Mouse (Mus musculus): ENCODE measurements at regions not wholly inside any gene's neighbourhood (a gene's known extent, or its start where the extent isn't known, plus 50 kb on each side); places are given as distances from the start of the nearest gene placed in this dataset.

DNA sequence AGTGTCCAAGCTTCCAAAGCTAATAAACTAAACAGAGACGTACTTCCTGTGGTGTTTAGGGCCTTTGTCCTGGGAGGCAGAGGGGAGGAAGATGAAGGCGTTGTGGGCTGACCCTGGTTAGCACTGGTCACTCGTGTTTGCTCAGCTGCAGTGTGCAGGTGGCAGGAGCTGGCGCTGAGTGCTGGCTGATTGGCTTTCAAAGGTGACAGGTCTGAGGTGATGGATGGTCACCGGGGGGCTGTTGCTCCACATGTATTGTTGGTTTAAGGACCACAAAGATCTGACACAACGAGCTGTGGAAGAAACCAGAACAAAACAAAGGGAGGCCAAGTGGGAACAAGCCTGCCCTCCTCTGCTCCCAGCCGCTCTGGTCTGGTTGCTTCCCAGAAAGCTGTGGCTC, 320.1 kb downstream of the Rps24 start:
- TF ChIP-seq POLR2A (IDR thresholded peaks at IDR 0.05; ENCODE audit: borderline replicate concordance, insufficient read depth, low read length) (no peak), CTCF (IDR thresholded peaks at IDR 0.05; ENCODE audit: borderline replicate concordance, insufficient read depth, low read depth, low read length) (no peak)

All from cerebellum, adult 2 months (tissue).